In genomic region chr19:4190831-4191334, GRCm38 (mm10) we compare ENCODE assay signal across 8 mouse cellular contexts. TPM values are rescaled to one million over a fixed set of nuclear protein-coding genes. Genes with fewer than 3 reads are reported as not detected.
DNase-seq lines count a peak whose midpoint lies in the region; ATAC-seq and TF ChIP-seq lines count a peak whose summit lies in the region.

Tbc1d10c (minus strand) TSS chr19:4191284.

- no peaks in the 10 kb centered on the region for H3K9me3 ChIP-seq in forebrain, embryonic 16.5 days (ENCODE audit: control insufficient read depth, low read length)
- no peaks in the 10 kb centered on the region for H3K9me3 ChIP-seq in limb, embryonic 13.5 days
- H3K9me3 ChIP-seq in midbrain, embryonic 14.5 days (ENCODE audit: control insufficient read depth, low read length), result no peaks in the 10 kb centered on the region

- H3K4me3 ChIP-seq in left cerebral cortex, adult 2 months, result peak within 1 kb of the TSS; percentile 97
- H3K4me3 ChIP-seq in forebrain, embryonic 16.5 days (replicated peaks; ENCODE audit: low read length), result peak within 1 kb of the TSS; percentile 67
- H3K4me3 ChIP-seq in limb, embryonic 13.5 days, result peak within 1 kb of the TSS; percentile 92
- peak within 1 kb of the TSS; percentile 91 for H3K4me3 ChIP-seq in midbrain, embryonic 14.5 days (replicated peaks; ENCODE audit: low read depth, low read length)

- no peak for DNase-seq in left cerebral cortex, adult 2 months (ENCODE audit: extremely low spot score in 1 of 2, low spot score in 2 of 2)
- no peak for DNase-seq in left cerebral cortex, postnatal 36 days (ENCODE audit: low spot score in 2 of 2)
- no peak for DNase-seq in midbrain, embryonic 14.5 days
- DNase-seq in thymus, postnatal 14 days, result peak; percentile 94
- no peak for DNase-seq in left cerebral cortex, adult 18-20 months (ENCODE audit: low spot score in 2 of 2)
- no peak for DNase-seq in adipocyte (ENCODE audit: low spot score)

- no peak for ATAC-seq in forebrain, embryonic 16.5 days
- ATAC-seq in limb, embryonic 13.5 days (ENCODE audit: low FRiP score, low read depth), result no peak
- ATAC-seq in midbrain, embryonic 14.5 days (ENCODE audit: low FRiP score, low TSS enrichment), result 0 out of 2 replicates have a peak, but pooled peaks have one; percentile 9

- peaks cover 23% of the 10 kb centered on the region for H3K4me1 ChIP-seq in forebrain, embryonic 16.5 days (replicated peaks; ENCODE audit: control insufficient read depth, insufficient read depth, low read length)
- peaks cover 27% of the 10 kb centered on the region for H3K4me1 ChIP-seq in limb, embryonic 13.5 days
- H3K4me1 ChIP-seq in midbrain, embryonic 14.5 days (ENCODE audit: control insufficient read depth, insufficient read depth, low read length), result peaks cover 11% of the 10 kb centered on the region

- intact Hi-C loops in left cerebral cortex, adult 2 months (cut with DNase I), result no loop called here
- intact Hi-C loops in left cerebral cortex, postnatal 36 days (cut with DNase I), result loop anchor here (5.0 kb wide), 1 partner anchor 64 kb away; the partner anchor contains the start of gene Aip

- peak within 1 kb of the TSS; percentile 98 for H3K27ac ChIP-seq in left cerebral cortex, adult 2 months
- H3K27ac ChIP-seq in forebrain, embryonic 16.5 days (ENCODE audit: low read length), result peak within 1 kb of the TSS; percentile 84
- peak within 1 kb of the TSS; percentile 96 for H3K27ac ChIP-seq in limb, embryonic 13.5 days
- H3K27ac ChIP-seq in midbrain, embryonic 14.5 days (replicated peaks; ENCODE audit: low read depth, low read length), result peak within 1 kb of the TSS; percentile 89

- no peak for TF ChIP-seq CTCF in left cerebral cortex, adult 2 months (IDR thresholded peaks at IDR 0.05)

- no peaks in the 10 kb centered on the region for H3K27me3 ChIP-seq in forebrain, embryonic 16.5 days (replicated peaks; ENCODE audit: control insufficient read depth, insufficient read depth, low read length)
- no peaks in the 10 kb centered on the region for H3K27me3 ChIP-seq in limb, embryonic 13.5 days
- H3K27me3 ChIP-seq in midbrain, embryonic 14.5 days (ENCODE audit: control insufficient read depth, insufficient read depth, low read length), result no peaks in the 10 kb centered on the region

- peaks cover 10% of the 10 kb centered on the region for H3K36me3 ChIP-seq in forebrain, embryonic 16.5 days (ENCODE audit: control insufficient read depth, insufficient read depth)
- H3K36me3 ChIP-seq in limb, embryonic 13.5 days, result peaks cover 28% of the 10 kb centered on the region
- peaks cover 28% of the 10 kb centered on the region for H3K36me3 ChIP-seq in midbrain, embryonic 14.5 days (ENCODE audit: control insufficient read depth, insufficient read depth, low read length)

- 78% methylated on average over 4 of the region's 4 CpGs for WGBS in forebrain, embryonic 16.5 days
- 53% methylated on average over 4 of the region's 4 CpGs for WGBS in limb, embryonic 13.5 days
- WGBS in midbrain, embryonic 14.5 days, result 66% methylated on average over 4 of the region's 4 CpGs

- peak within 1 kb of the TSS; percentile 91 for H3K9ac ChIP-seq in forebrain, embryonic 16.5 days (replicated peaks; ENCODE audit: low read depth, low read length)
- peak within 1 kb of the TSS; percentile 98 for H3K9ac ChIP-seq in limb, embryonic 13.5 days
- H3K9ac ChIP-seq in midbrain, embryonic 14.5 days (replicated peaks; ENCODE audit: low read length), result peak within 1 kb of the TSS; percentile 94

- peak within 1 kb of the TSS; percentile 97 for H3K4me2 ChIP-seq in forebrain, embryonic 16.5 days (ENCODE audit: low read length)
- H3K4me2 ChIP-seq in limb, embryonic 13.5 days (replicated peaks), result peak within 1 kb of the TSS; percentile 98
- peak within 1 kb of the TSS; percentile 86 for H3K4me2 ChIP-seq in midbrain, embryonic 14.5 days (ENCODE audit: low read length)

RNA-seq across cellular contexts. Expression of gene Tbc1d10c, which starts in this region (rescaled TPM):
- total RNA-seq in left cerebral cortex, adult 2 months (2021), result 1 to 10 TPM; 1.4 to 1.5 TPM
- total RNA-seq in left cerebral cortex, postnatal 36 days (2021), result 1 to 10 TPM; 1.5 to 1.9 TPM
- 0.29 and 0.42 TPM in 2 replicates for polyA plus RNA-seq in forebrain, embryonic 16.5 days (2015; fragmentation: Nextera tagmentation; extraction: Ambion mirVana)
- 1.3 and 2.7 TPM in 2 replicates for polyA plus RNA-seq in limb, embryonic 13.5 days (2015; fragmentation: Nextera tagmentation; extraction: Ambion mirVana)
- 0.54 and 0.94 TPM in 2 replicates for polyA plus RNA-seq in midbrain, embryonic 14.5 days (2014; fragmentation: Nextera tagmentation; extraction: Ambion mirVana)
- total RNA-seq in left cerebral cortex, adult 18-20 months (2021), result 1 to 10 TPM; 1.0 to 1.1 TPM

Comparison
In these comparisons a context has a peak if more than half of its experiments do, and no peak if none do; other contexts are left out.
1. Peak in ATAC-seq, H3K4me3 ChIP-seq, H3K27ac ChIP-seq, H3K9ac ChIP-seq and H3K4me2 ChIP-seq in midbrain, embryonic 14.5 days; RNA of the gene not detected or under 1 TPM.